ENCODE assay signal across 7 mouse cellular contexts in genomic region chr10:59942281-59942846, GRCm38 (mm10). TPM values are rescaled to one million over a fixed set of nuclear protein-coding genes. Genes with fewer than 3 reads are reported as not detected.
A peak's percentile ranks its signal among the peaks of the same experiment; 100 is the strongest.
DNase-seq lines count a peak whose midpoint lies in the region; ATAC-seq lines count a peak whose summit lies in the region.

No protein-coding gene starts in this region.

- H3K9ac ChIP-seq in forebrain, embryonic 12.5 days: peak overlapping the region; percentile 41
- 0 out of 2 replicates have a peak overlapping the region, but pooled peaks have one; percentile 9 for H3K9ac ChIP-seq in liver, embryonic 15.5 days

- H3K4me1 ChIP-seq in forebrain, embryonic 12.5 days: peaks cover 20% of the 10 kb centered on the region
- peaks cover 16% of the 10 kb centered on the region for H3K4me1 ChIP-seq in liver, embryonic 15.5 days (replicated peaks)

- H3K4me2 ChIP-seq in forebrain, embryonic 12.5 days: peak overlapping the region; percentile 41
- H3K4me2 ChIP-seq in liver, embryonic 15.5 days: peak overlapping the region; percentile 53

- H3K27ac ChIP-seq in forebrain, embryonic 12.5 days: peak overlapping the region; percentile 74; the same call in 1 of the 2 replicates
- no peak overlapping the region for H3K27ac ChIP-seq in liver, embryonic 15.5 days (replicated peaks)

- no peaks in the 10 kb centered on the region for H3K36me3 ChIP-seq in forebrain, embryonic 12.5 days (replicated peaks)
- no peaks in the 10 kb centered on the region for H3K36me3 ChIP-seq in liver, embryonic 15.5 days (replicated peaks)

- intact Hi-C loops in left cerebral cortex, postnatal 14 days (cut with DNase I): no loop called here

- H3K27me3 ChIP-seq in forebrain, embryonic 12.5 days: no peaks in the 10 kb centered on the region
- H3K27me3 ChIP-seq in liver, embryonic 15.5 days: peaks cover 28% of the 10 kb centered on the region

- peak overlapping the region; percentile 10; the same call in 1 of the 2 replicates for H3K4me3 ChIP-seq in forebrain, embryonic 12.5 days (replicated peaks)
- 0 out of 2 replicates have a peak overlapping the region, but pooled peaks have one; percentile 17 for H3K4me3 ChIP-seq in liver, embryonic 15.5 days (replicated peaks)

- ATAC-seq in forebrain, embryonic 12.5 days (ENCODE audit: low FRiP score): no peak
- no peak for ATAC-seq in liver, embryonic 15.5 days (ENCODE audit: insufficient read depth)

- WGBS in forebrain, embryonic 12.5 days: 58% methylated on average over 21 of the region's 21 CpGs
- 45% methylated on average over 21 of the region's 21 CpGs for WGBS in liver, embryonic 15.5 days (ENCODE audit: insufficient replicate concordance)

- DNase-seq in left cerebral cortex, postnatal 14 days (ENCODE audit: low spot score in 2 of 2): peak; percentile 40 to 81
- DNase-seq in left cerebral cortex, adult 11 months (ENCODE audit: low spot score): no peak
- DNase-seq in cerebellum, adult 11 months: peak; percentile 44
- no peak for DNase-seq in adrenal gland, postnatal 14 days
- DNase-seq in urinary bladder, postnatal 10 days (ENCODE audit: low spot score): no peak

- no peaks in the 10 kb centered on the region for H3K9me3 ChIP-seq in forebrain, embryonic 12.5 days
- no peaks in the 10 kb centered on the region for H3K9me3 ChIP-seq in liver, embryonic 15.5 days (replicated peaks)

RNA-seq across cellular contexts. Expression of gene Ddit4, which starts 9.3 kb away (rescaled TPM):
- total RNA-seq in left cerebral cortex, postnatal 14 days (2021): 10 to 100 TPM; 52.5 to 76.3 TPM
- polyA plus RNA-seq in forebrain, embryonic 12.5 days (2016; fragmentation: Nextera tagmentation; extraction: Ambion mirVana): 58.9 and 61.6 TPM in 2 replicates
- 5.6 and 6.6 TPM in 2 replicates for polyA plus RNA-seq in liver, embryonic 15.5 days (2015; fragmentation: Nextera tagmentation; extraction: Ambion mirVana)
- 70.5 and 103 TPM in 2 replicates for total RNA-seq in adrenal gland, postnatal 14 days (2021)

Comparison
In these comparisons a context has a peak if more than half of its experiments do, and no peak if none do; other contexts are left out.
1. DNase-seq: peak in left cerebral cortex, postnatal 14 days (2 of 2) and cerebellum, adult 11 months (single experiment); none in left cerebral cortex, adult 11 months (single experiment), adrenal gland, postnatal 14 days (single experiment) and urinary bladder, postnatal 10 days (single experiment).